Mouse (Mus musculus): ENCODE results near the gene Gdf2. TPM values are rescaled to one million over a fixed set of nuclear protein-coding genes. Genes with fewer than 3 reads are reported as not detected.

The Gdf2 gene
- polyA plus RNA-seq, 1 experiment: not detected

GRCm38 (mm10) chr14:33932935-33933703, 7.7 kb upstream of the Gdf2 start:
- Histone ChIP-seq H3K27ac (ENCODE audit: control insufficient read depth, insufficient read depth, low read depth, low read length) (no peak overlapping the region), H3K36me3 (ENCODE audit: control insufficient read depth, insufficient read depth, low read length) (no peaks in the 10 kb centered on the region), H3K4me1 (ENCODE audit: control insufficient read depth, insufficient read depth, low read length) (peaks cover 7% of the 10 kb centered on the region; the same call in 1 of the 2 replicates), H3K27me3 (ENCODE audit: control insufficient read depth, insufficient read depth, low read length) (no peaks in the 10 kb centered on the region), H3K4me3 (ENCODE audit: control insufficient read depth, low read depth, low read length) (no peak overlapping the region)
- peak; percentile 56; the same call in 1 of the 2 replicates for TF ChIP-seq CTCF (IDR thresholded peaks at IDR 0.05; ENCODE audit: control insufficient read depth, insufficient read depth, insufficient replicate concordance, low read depth, low read length)
- TF ChIP-seq POLR2A (IDR thresholded peaks at IDR 0.05; ENCODE audit: control insufficient read depth, low read depth, low read length): no peak

GRCm38 (mm10) chr14:33933778-33934317, 7.0 kb upstream of the Gdf2 start:
- Histone ChIP-seq H3K36me3 (ENCODE audit: control insufficient read depth, insufficient read depth, low read length) (no peaks in the 10 kb centered on the region), H3K27ac (ENCODE audit: control insufficient read depth, insufficient read depth, low read depth, low read length) (no peak overlapping the region), H3K4me3 (ENCODE audit: control insufficient read depth, low read depth, low read length) (no peak overlapping the region), H3K27me3 (ENCODE audit: control insufficient read depth, insufficient read depth, low read length) (no peaks in the 10 kb centered on the region), H3K4me1 (ENCODE audit: control insufficient read depth, insufficient read depth, low read length) (peaks cover 7% of the 10 kb centered on the region; the same call in 1 of the 2 replicates)
- TF ChIP-seq POLR2A (IDR thresholded peaks at IDR 0.05; ENCODE audit: control insufficient read depth, low read depth, low read length): no peak
- 0 out of 2 replicates have a peak, but pooled peaks have one; percentile 14 for TF ChIP-seq CTCF (IDR thresholded peaks at IDR 0.05; ENCODE audit: control insufficient read depth, insufficient read depth, insufficient replicate concordance, low read depth, low read length)

GRCm38 (mm10) chr14:33939117-33939516, 1.7 kb upstream of the Gdf2 start:
- Histone ChIP-seq H3K4me1 (ENCODE audit: control insufficient read depth, insufficient read depth, low read length) (no peaks in the 10 kb centered on the region), H3K36me3 (ENCODE audit: control insufficient read depth, insufficient read depth, low read length) (no peaks in the 10 kb centered on the region), H3K27ac (ENCODE audit: control insufficient read depth, insufficient read depth, low read depth, low read length) (no peak overlapping the region), H3K27me3 (ENCODE audit: control insufficient read depth, insufficient read depth, low read length) (no peaks in the 10 kb centered on the region), H3K4me3 (ENCODE audit: control insufficient read depth, low read depth, low read length) (no peak overlapping the region)
- TF ChIP-seq CTCF (IDR thresholded peaks at IDR 0.05; ENCODE audit: control insufficient read depth, insufficient read depth, insufficient replicate concordance, low read depth, low read length): peak; percentile 84; the same call in 1 of the 2 replicates
- TF ChIP-seq POLR2A (IDR thresholded peaks at IDR 0.05; ENCODE audit: control insufficient read depth, low read depth, low read length): no peak

- Histone ChIP-seq H3K36me3 (ENCODE audit: control insufficient read depth, insufficient read depth, low read length) (no peaks in the 10 kb centered on the region), H3K27me3 (ENCODE audit: control insufficient read depth, insufficient read depth, low read length) (no peaks in the 10 kb centered on the region), H3K27ac (ENCODE audit: control insufficient read depth, insufficient read depth, low read depth, low read length) (no peak overlapping the region), H3K4me1 (ENCODE audit: control insufficient read depth, insufficient read depth, low read length) (no peaks in the 10 kb centered on the region), H3K4me3 (ENCODE audit: control insufficient read depth, low read depth, low read length) (no peak overlapping the region)
- no peak for TF ChIP-seq POLR2A (IDR thresholded peaks at IDR 0.05; ENCODE audit: control insufficient read depth, low read depth, low read length)
- no peak for TF ChIP-seq CTCF (IDR thresholded peaks at IDR 0.05; ENCODE audit: control insufficient read depth, insufficient read depth, insufficient replicate concordance, low read depth, low read length)
Observed at GRCm38 (mm10) chr14:33942222-33942621, 1.4 kb downstream of the Gdf2 start.

DNA sequence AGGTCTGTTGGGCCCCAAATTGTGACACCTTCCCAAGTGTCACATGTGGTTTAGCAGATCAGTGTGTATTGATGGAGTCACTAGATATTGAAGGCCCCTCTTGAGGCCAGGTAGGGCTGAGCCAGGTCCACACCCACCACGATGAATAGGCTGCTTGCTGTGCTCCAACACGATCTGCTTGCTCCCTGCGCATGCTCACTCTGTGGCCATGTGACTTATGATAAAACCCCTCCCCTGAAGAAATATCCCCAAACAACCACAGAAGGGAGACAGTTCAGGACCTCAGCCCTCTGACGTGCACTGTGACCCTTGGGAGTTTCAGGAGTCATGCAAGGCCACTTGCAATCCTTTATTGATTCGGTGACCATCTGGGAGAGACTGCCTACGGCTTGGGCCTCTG, 5.3 kb downstream of the Gdf2 start:
- H3K4me1 ChIP-seq (ENCODE audit: control insufficient read depth, insufficient read depth, low read length): no peaks in the 10 kb centered on the region
- no peak for TF ChIP-seq POLR2A (IDR thresholded peaks at IDR 0.05; ENCODE audit: control insufficient read depth, low read depth, low read length)
- TF ChIP-seq CTCF (IDR thresholded peaks at IDR 0.05; ENCODE audit: control insufficient read depth, insufficient read depth, insufficient replicate concordance, low read depth, low read length): no peak
- no peaks in the 10 kb centered on the region for H3K27me3 ChIP-seq (ENCODE audit: control insufficient read depth, insufficient read depth, low read length)
- no peak overlapping the region for H3K4me3 ChIP-seq (ENCODE audit: control insufficient read depth, low read depth, low read length)
- H3K27ac ChIP-seq (ENCODE audit: control insufficient read depth, insufficient read depth, low read depth, low read length): no peak overlapping the region
- H3K36me3 ChIP-seq (ENCODE audit: control insufficient read depth, insufficient read depth, low read length): no peaks in the 10 kb centered on the region

- Histone ChIP-seq H3K27me3 (ENCODE audit: control insufficient read depth, insufficient read depth, low read length) (no peaks in the 10 kb centered on the region), H3K4me3 (ENCODE audit: control insufficient read depth, low read depth, low read length) (no peak overlapping the region), H3K36me3 (ENCODE audit: control insufficient read depth, insufficient read depth, low read length) (no peaks in the 10 kb centered on the region), H3K27ac (ENCODE audit: control insufficient read depth, insufficient read depth, low read depth, low read length) (no peak overlapping the region), H3K4me1 (ENCODE audit: control insufficient read depth, insufficient read depth, low read length) (peaks cover 9% of the 10 kb centered on the region)
- TF ChIP-seq POLR2A (IDR thresholded peaks at IDR 0.05; ENCODE audit: control insufficient read depth, low read depth, low read length) (no peak), CTCF (IDR thresholded peaks at IDR 0.05; ENCODE audit: control insufficient read depth, insufficient read depth, insufficient replicate concordance, low read depth, low read length) (peak; percentile 8; the same call in 1 of the 2 replicates)
Observed at GRCm38 (mm10) chr14:33952233-33952981, 11.6 kb downstream of the Gdf2 start.

- H3K4me3 ChIP-seq (ENCODE audit: control insufficient read depth, low read depth, low read length): no peak within 1 kb of the TSS
- no peak for TF ChIP-seq CTCF (IDR thresholded peaks at IDR 0.05; ENCODE audit: control insufficient read depth, insufficient read depth, insufficient replicate concordance, low read depth, low read length)
- TF ChIP-seq POLR2A (IDR thresholded peaks at IDR 0.05; ENCODE audit: control insufficient read depth, low read depth, low read length): no peak
- no peaks in the 10 kb centered on the region for H3K27me3 ChIP-seq (ENCODE audit: control insufficient read depth, insufficient read depth, low read length)
- H3K4me1 ChIP-seq (ENCODE audit: control insufficient read depth, insufficient read depth, low read length): peaks cover 9% of the 10 kb centered on the region
- H3K27ac ChIP-seq (ENCODE audit: control insufficient read depth, insufficient read depth, low read depth, low read length): no peak within 1 kb of the TSS
- no peaks in the 10 kb centered on the region for H3K36me3 ChIP-seq (ENCODE audit: control insufficient read depth, insufficient read depth, low read length)
Observed at GRCm38 (mm10) chr14:33953761-33954160, 12.9 kb downstream of the Gdf2 start, which contains the start of gene Rbp3. TSS of gene Rbp3 (plus strand) at chr14:33954003.

Data from testis, adult 2 months (tissue).